Mouse (Mus musculus) stomach, embryonic 14.5 days (tissue): ENCODE results near the gene Marcksl1. TPM values are rescaled to one million over a fixed set of nuclear protein-coding genes. Genes with fewer than 3 reads are reported as not detected.
A peak's percentile ranks its signal among the peaks of the same experiment; 100 is the strongest.
"Not testable (repeated sequence)": the region's sequence is repeated elsewhere in the genome, so short reads cannot be mapped to it uniquely, and the experiment has no call there.

Source experiments
- ATAC-seq: fragments of 200-750 bp; cut with Nextera tagmentation; 2 replicates; pipeline ENCODE4 v1.8.0; 2017; ENCODE audit warnings: low read depth, moderate TSS enrichment; ENCODE audit not compliant: insufficient number of reproducible peaks, insufficient read depth, low FRiP score
- H3K27ac ChIP-seq: fragments of 300-500 bp; sonication (generic); 2 replicates; pipeline ENCODE4 v1.5.1; 2014; ENCODE audit warnings: mild to moderate bottlenecking, low read length, moderate library complexity, mixed read lengths
- H3K27me3 ChIP-seq: fragments of 300-500 bp; sonication (generic); 2 replicates; pipeline ENCODE4 v1.6.1; 2014; ENCODE audit warnings: low read length, control low read depth, mixed read lengths; ENCODE audit not compliant: control insufficient read depth, insufficient read depth
- H3K36me3 ChIP-seq: fragments of 300-500 bp; sonication (generic); 2 replicates; pipeline ENCODE4 v1.6.1; 2014; ENCODE audit warnings: mild to moderate bottlenecking, control low read depth, low read length, moderate library complexity, mixed read lengths; ENCODE audit not compliant: control insufficient read depth, insufficient read depth
- H3K4me1 ChIP-seq: fragments of 300-500 bp; sonication (generic); 2 replicates; pipeline ENCODE4 v1.6.1; 2014; ENCODE audit warnings: low read length, control low read depth, mixed read lengths; ENCODE audit not compliant: control insufficient read depth, insufficient read depth
- H3K4me2 ChIP-seq: fragments of 300-500 bp; sonication (generic); replicated peaks from 2 replicates; pipeline ENCODE4 v1.6.1; 2014; ENCODE audit warnings: low read depth, low read length, control low read depth
- H3K4me3 ChIP-seq: fragments of 300-500 bp; sonication (generic); 2 replicates; pipeline ENCODE4 v1.5.1; 2014; ENCODE audit warnings: low read depth, low read length, control low read depth
- H3K9ac ChIP-seq: fragments of 300-500 bp; sonication (generic); replicated peaks from 2 replicates; pipeline ENCODE4 v1.6.1; 2014; ENCODE audit warnings: low read depth, mild to moderate bottlenecking, control low read depth, low read length, moderate library complexity, mixed read lengths
- H3K9me3 ChIP-seq: fragments of 300-500 bp; sonication (generic); 2 replicates; pipeline ENCODE4 v1.6.1; 2016; ENCODE audit warnings: low read depth, low read length, control low read depth; ENCODE audit not compliant: control insufficient read depth
- WGBS: fragments of 180-500 bp; shearing (Covaris S2); extraction: QIAGEN DNeasy Blood & Tissue Kit; methylation state at CpG from one replicate; pipeline ENCODE4 v1.1.7; 2014; 5-methylcytosine and 5-hydroxymethylcytosine counted together
- polyA plus RNA-seq: library from polyadenylated mRNA; unstranded; fragments of >200 nt; fragmentation: Nextera tagmentation; extraction: Ambion mirVana; gene quantifications from 2 replicates; pipeline ENCODE4 v1.2.1, GENCODE M21; 2014

Marcksl1 gene
- polyA plus RNA-seq, 1 experiment from 2014 or later: 618 TPM

GRCm38 (mm10) chr4:129514300-129514898, 1.0 kb downstream of the Marcksl1 start:
- H3K9ac ChIP-seq: peak overlapping the region; percentile 100
- peak overlapping the region; percentile 59 for H3K4me2 ChIP-seq
- WGBS: 0% methylated on average over 32 of the region's 35 CpGs
- no peaks in the 10 kb centered on the region for H3K9me3 ChIP-seq
- ATAC-seq: peak; percentile 21; the same call in 1 of the 2 replicates
- no peaks in the 10 kb centered on the region for H3K27me3 ChIP-seq
- H3K27ac ChIP-seq: peak overlapping the region; percentile 97
- peaks cover 29% of the 10 kb centered on the region for H3K36me3 ChIP-seq
- peak overlapping the region; percentile 100 for H3K4me3 ChIP-seq
- peaks cover 9% of the 10 kb centered on the region; the same call in 1 of the 2 replicates for H3K4me1 ChIP-seq

GRCm38 (mm10) chr4:129516925-129517324, 3.5 kb downstream of the Marcksl1 start:
- no peaks in the 10 kb centered on the region for H3K27me3 ChIP-seq
- H3K4me3 ChIP-seq: no peak overlapping the region
- H3K9ac ChIP-seq: no peak overlapping the region
- H3K4me1 ChIP-seq: peaks cover 9% of the 10 kb centered on the region; the same call in 1 of the 2 replicates
- 24% methylated on average over 2 of the region's 2 CpGs for WGBS
- H3K4me2 ChIP-seq: no peak overlapping the region
- ATAC-seq: peak; percentile 29; the same call in 1 of the 2 replicates
- no peaks in the 10 kb centered on the region for H3K9me3 ChIP-seq
- peak overlapping the region; percentile 78 for H3K27ac ChIP-seq
- H3K36me3 ChIP-seq: peaks cover 42% of the 10 kb centered on the region

DNA sequence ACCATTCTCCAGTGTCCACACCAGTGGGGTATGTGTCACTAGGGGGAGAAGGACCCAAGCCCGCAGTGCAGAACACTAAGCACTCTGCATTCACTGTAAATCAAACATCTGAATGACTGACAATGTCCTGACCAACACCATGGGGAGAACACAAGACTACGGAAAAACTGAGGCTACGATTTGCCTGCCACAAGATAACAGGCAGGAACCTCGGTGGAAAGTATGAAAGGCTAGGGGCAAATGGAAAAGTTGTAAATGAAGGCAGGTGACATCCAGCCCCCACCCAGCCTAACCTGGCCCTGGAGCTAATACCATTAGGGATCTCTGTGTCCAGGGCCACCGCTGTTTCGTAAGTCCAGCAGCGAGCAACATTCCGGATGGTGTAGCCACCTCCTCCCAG, 5.1 kb downstream of the Marcksl1 start:
- Histone ChIP-seq H3K27me3 (no peaks in the 10 kb centered on the region), H3K9me3 (no peaks in the 10 kb centered on the region), H3K9ac (no peak overlapping the region), H3K4me1 (peaks cover 9% of the 10 kb centered on the region; the same call in 1 of the 2 replicates), H3K27ac (no peak overlapping the region), H3K4me3 (no peak overlapping the region), H3K36me3 (peaks cover 57% of the 10 kb centered on the region), H3K4me2 (no peak overlapping the region)
- no peak for ATAC-seq
- 90% methylated on average over 8 of the region's 8 CpGs for WGBS

GRCm38 (mm10) chr4:129525338-129525737, 12.0 kb downstream of the Marcksl1 start:
- H3K4me2 ChIP-seq: no peak overlapping the region
- WGBS: 86% methylated on average over 5 of the region's 5 CpGs
- ATAC-seq: no peak

GRCm38 (mm10) chr4:129525889-129526288, 12.5 kb downstream of the Marcksl1 start:
- 79% methylated on average over 3 of the region's 3 CpGs for WGBS
- Histone ChIP-seq H3K27me3 (no peaks in the 10 kb centered on the region), H3K27ac (no peak overlapping the region), H3K4me3 (no peak overlapping the region), H3K4me2 (no peak overlapping the region), H3K9me3 (no peaks in the 10 kb centered on the region), H3K4me1 (no peaks in the 10 kb centered on the region), H3K9ac (no peak overlapping the region), H3K36me3 (peaks cover 67% of the 10 kb centered on the region)
- no peak for ATAC-seq

More at GRCm38 (mm10) chr4:129525338-129525737, 12.0 kb downstream of the Marcksl1 start:
- Histone ChIP-seq H3K36me3 (peaks cover 65% of the 10 kb centered on the region), H3K27me3 (no peaks in the 10 kb centered on the region), H3K9ac (no peak overlapping the region), H3K27ac (no peak overlapping the region), H3K4me1 (no peaks in the 10 kb centered on the region), H3K9me3 (no peaks in the 10 kb centered on the region), H3K4me3 (no peak overlapping the region)

DNA sequence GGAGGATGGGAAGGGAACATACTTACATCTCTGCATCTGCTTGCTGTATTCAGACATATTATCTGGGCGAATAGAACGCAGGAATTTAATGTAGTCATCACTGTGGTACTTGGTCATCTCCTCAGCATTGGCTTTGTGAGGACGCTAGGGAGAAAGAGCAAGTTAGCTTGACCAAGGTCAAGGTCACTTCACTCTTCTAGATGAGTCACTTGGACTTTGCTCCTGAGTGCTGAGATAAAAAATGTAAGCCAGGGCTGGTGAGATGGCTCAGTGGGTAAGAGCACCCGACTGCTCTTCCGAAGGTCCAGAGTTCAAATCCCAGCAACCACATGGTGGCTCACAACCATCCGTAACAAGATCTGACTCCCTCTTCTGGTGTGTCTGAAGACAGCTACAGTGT, 15.5 kb downstream of the Marcksl1 start:
- 96% methylated on average over 5 of the region's 6 CpGs for WGBS
- H3K27ac ChIP-seq, ATAC-seq, H3K9me3 ChIP-seq, H3K4me1 ChIP-seq, H3K4me2 ChIP-seq, H3K27me3 ChIP-seq, H3K4me3 ChIP-seq, H3K9ac ChIP-seq: not testable (repeated sequence)
- peaks cover 56% of the 10 kb centered on the region for H3K36me3 ChIP-seq

DNA sequence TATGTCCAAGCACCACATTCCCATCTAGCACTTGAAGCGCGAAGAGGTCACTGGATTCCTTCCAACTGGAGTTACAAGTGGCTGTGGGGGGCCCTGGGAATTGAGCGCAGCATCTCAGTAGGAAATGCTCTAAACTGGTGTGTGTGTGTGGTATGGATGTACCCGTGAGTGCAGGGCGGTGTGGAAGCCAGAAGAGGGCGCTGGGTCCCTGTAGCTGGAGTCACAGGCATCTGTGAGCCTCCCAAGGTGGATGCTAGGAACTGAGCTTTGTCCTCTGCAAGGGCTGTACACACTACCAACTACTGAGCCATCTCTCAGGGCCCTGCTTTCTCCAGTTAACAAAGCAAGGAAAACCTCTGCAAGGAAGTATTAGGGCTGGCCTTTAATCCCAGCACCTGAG, 26.6 kb downstream of the Marcksl1 start:
- no peak for ATAC-seq
- no peak overlapping the region for H3K4me3 ChIP-seq

DNA sequence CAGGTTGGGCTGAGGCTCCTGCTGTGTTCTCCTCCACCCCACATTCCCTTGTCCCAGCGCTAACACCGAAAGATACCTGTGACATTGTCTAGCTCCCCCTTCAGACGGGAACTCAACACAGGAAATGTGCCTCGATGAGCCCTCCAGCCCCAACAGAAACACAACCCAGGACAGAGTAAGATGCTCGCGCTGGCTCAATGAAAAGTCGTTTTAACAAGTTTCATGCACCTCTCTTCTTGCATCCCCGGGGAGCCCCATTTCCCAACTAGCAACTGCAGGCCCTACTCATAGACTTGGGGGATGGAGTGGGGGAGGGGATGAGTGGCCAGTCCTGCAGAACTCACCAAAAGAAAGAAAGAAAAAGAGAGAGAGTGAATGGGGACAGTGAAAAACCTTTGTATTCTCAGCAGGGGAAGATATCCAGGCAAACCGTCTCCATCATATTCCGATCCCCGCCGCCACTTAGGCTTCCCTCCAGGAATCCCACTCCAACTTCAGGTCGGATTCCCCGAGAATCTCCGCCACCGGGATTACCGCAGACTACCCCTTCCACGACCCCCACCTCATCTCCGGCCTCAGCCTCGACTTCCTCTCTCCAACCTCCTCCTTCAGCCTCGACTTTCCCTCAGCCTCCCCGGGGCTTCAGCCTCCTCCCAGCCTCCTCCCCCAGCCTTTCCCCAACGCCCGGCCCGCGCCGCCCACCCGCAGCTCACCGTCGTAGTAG, 28.6 kb downstream of the Marcksl1 start:
- peaks cover 9% of the 10 kb centered on the region for H3K4me1 ChIP-seq
- H3K9ac ChIP-seq: peak overlapping the region; percentile 84
- H3K4me3 ChIP-seq: peak overlapping the region; percentile 94
- H3K27me3 ChIP-seq: no peaks in the 10 kb centered on the region
- H3K36me3 ChIP-seq: no peaks in the 10 kb centered on the region; the same call in 1 of the 2 replicates
- peak overlapping the region; percentile 70 for H3K27ac ChIP-seq
- under 1% methylated on average over 30 of the region's 30 CpGs for WGBS
- ATAC-seq: no peak
- no peaks in the 10 kb centered on the region for H3K9me3 ChIP-seq
- H3K4me2 ChIP-seq: peak overlapping the region; percentile 83

More for the DNA sequence above, 26.6 kb downstream of the Marcksl1 start:
- Histone ChIP-seq H3K27ac (no peak overlapping the region), H3K36me3 (peaks cover 4% of the 10 kb centered on the region; the same call in 1 of the 2 replicates), H3K4me2 (no peak overlapping the region), H3K9ac (no peak overlapping the region), H3K27me3 (no peaks in the 10 kb centered on the region), H3K9me3 (no peaks in the 10 kb centered on the region), H3K4me1 (peaks cover 9% of the 10 kb centered on the region)
- 92% methylated on average over 6 of the region's 6 CpGs for WGBS
